Mouse (Mus musculus): ENCODE data around the gene Lig4.

Gene Lig4

DNA sequence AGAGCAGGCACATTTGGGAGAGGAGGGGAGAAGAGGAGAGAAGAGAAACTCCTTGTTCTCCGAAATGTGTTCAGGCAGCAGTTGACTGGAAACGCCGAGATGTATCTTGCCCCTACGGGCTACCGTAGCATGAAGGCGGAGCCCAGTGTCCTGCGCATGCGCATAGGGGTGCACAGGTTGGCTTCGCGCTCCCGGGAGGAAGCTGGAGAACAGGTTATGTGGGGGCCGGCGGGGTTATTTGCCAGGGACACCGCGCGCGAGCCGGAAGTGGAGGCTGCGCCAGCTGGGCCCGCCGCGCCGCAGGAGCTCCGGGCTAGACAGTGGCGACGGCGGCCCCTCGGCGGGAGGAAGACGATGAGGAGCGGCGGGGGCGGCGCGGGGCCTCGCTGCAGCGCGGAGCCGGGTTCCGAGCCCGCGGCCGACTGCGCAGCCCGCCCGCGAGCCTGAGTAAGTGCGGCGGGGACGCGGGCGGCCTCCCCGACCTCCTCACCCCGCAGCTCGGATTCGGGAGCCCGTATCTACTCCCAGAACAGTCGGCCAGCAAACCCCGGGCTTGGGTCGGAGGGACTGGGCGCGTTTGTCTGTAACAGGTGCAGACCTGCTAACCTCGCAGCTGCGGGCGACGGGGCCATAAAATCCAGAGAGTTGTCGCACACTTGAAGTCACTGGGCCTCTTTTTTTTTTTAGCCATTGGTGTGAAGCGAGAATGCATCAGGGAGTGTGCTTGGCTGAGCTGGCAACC, at the start of gene Lig4, which contains the start of gene Abhd13:
Gene Lig4, minus strand, starts transcription at position 114 of the 742 bp plus-strand sequence.
Gene Abhd13, plus strand, starts transcription at position 135 of the 742 bp plus-strand sequence.
- peak; percentile 98 for DNase-seq (ENCODE audit: low read depth, low spot score)

DNA sequence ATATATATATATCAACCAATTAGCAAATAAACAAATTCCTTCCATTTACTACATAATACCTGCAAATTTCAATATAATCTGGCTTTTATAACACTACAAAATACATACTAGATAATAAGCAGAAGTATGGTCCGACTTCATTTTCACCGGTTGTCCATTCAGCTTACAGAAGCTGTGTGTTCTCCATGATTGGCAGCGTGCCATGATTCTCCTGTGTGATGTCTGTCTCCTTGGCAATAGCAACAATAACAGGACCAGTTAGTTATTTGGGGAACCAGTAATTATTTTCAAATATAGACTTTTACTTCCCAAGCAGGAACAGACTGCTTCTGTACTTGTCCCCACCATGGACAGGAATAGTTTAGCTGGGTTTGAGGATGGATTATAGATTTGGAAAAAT, 39.7 kb upstream of the Lig4 start:
- DNase-seq (ENCODE audit: low read depth, low spot score): no peak

DNA sequence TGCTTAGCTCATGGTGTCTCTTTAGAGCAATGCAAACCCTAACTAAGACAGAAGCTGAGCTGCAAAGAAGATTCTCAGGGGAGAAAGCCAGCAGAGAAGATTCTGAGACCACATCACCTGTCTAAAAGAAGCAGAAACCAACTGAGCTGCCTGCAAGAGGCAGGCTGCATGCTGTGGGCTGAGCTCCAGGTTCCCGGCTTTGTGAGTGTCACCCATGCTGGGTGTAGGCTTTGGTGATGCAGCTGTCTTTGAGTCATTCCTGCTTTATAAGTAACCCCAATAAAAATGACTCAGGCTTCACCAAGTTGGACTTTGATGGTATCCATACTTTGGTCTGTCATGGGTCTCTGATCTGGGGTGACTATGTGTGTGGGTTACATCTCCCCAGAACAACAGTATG, 38.8 kb upstream of the Lig4 start:
- no peak for DNase-seq (ENCODE audit: low read depth, low spot score)

GRCm38 (mm10) chr8:10007660-10008028, 30.2 kb upstream of the Lig4 start:
- no peak for DNase-seq (ENCODE audit: low read depth, low spot score)

DNA sequence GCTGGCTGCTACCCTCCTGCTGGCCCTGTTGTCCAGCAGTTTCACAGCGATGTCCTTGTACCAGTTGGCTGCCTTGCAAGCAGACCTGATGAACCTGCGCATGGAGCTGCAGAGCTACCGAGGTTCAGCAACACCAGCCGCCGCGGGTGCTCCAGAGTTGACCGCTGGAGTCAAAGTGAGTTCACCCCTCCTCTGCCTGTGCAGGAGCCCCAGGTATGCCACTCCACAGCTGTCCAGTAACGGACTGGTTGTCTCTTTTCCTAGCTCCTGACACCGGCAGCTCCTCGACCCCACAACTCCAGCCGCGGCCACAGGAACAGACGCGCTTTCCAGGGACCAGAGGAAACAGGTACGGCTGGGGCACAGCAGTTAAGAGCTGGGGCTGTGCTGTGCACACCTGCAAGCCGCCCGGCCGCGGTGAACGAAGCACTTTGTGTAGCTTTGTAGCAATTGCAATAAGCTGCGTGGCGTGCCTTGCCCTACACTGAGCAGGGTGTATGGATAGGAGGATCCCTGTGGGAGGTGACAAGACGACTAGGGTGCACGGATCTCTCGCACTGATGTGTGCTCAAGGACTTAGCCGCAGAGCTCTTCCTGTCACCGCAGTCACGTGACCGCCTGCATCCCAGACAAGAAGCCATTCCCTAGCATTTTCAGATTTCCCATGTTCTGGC, 29.6 kb upstream of the Lig4 start:
- DNase-seq (ENCODE audit: low read depth, low spot score): peak; percentile 7

- DNase-seq (ENCODE audit: low read depth, low spot score): peak; percentile 11
Observed at GRCm38 (mm10) chr8:10006156-10006985, 28.9 kb upstream of the Lig4 start, which contains the start of gene Tnfsf13b. Gene Tnfsf13b, plus strand, starts transcription at chr8:10006467.

GRCm38 (mm10) chr8:10004115-10004514, 26.6 kb upstream of the Lig4 start:
- DNase-seq (ENCODE audit: low read depth, low spot score): no peak

DNA sequence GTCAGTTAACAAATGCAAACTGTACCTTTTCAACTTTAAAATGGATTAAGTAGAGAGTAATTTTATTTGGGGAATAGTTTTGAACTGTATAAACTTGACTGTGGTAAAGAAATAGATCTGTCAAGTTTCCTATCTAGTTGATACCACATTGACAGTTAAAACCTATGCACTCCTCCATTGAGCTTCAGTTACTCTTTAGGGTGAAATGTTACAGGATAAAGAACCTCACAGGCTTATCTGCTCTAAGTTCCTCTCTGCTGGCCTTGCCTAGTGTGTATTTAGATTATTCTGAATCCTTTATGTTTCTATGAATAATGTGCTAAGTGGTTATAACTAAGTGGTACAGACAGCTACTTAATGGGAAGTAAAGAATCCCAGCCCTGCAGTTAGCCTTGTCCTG, 2.7 kb upstream of the Lig4 start:
- DNase-seq (ENCODE audit: low read depth, low spot score): no peak

DNA sequence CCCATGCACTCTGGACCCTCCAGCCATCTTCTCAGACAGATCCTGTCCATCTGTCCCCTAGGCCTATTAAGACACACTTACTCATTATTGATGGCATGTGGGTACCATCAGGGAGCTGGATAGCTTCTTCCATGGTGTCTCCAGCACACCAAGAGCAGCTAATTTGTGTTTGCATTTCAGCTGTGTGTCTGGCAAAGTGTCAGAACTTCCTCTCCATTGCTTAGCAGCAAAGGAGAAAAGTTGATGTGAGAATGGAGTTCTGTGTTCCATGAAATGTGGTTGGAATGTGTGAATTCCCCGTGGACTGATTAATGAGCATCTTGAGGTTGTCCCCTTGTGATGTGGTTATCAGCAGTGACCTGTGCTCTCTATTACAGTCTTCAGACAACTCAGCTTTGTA, 2.3 kb upstream of the Lig4 start:
- DNase-seq (ENCODE audit: low read depth, low spot score): no peak

DNA sequence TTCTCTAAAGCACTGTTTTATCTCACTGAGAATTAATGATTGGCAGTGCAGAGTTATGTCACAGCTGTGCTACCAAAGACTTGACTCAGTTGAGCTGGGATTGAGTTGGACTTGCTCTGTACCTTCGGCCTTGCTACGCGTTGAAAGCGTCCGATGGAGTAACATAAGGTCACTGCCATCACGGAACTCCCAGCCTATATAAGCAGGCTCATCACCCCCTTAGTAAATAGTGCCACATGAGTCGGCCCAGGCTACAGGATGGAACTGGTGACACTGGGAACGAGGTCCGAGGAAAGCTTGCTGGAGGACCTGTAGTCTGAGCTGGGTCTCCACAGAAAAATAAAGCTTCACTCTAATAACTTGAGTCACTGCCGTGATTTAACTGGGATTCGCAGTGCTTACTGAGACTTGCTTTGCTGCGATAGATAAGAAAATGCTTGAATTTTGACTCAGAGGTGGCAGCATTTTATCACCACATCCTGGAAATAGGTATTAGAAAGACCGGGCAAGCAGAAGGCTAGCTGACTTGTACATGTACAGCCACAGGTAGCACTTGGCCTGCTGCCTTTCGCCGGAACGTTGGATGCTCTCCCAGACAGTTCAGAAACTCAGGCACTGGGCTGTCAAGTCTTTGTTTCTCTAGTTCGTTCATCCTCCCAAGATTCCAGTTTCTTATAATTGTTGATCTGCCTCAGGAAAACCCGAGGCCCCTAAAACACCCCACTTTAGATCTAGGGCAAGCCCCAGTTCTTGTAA, 1.2 kb upstream of the Lig4 start:
- DNase-seq (ENCODE audit: low read depth, low spot score): no peak

DNA sequence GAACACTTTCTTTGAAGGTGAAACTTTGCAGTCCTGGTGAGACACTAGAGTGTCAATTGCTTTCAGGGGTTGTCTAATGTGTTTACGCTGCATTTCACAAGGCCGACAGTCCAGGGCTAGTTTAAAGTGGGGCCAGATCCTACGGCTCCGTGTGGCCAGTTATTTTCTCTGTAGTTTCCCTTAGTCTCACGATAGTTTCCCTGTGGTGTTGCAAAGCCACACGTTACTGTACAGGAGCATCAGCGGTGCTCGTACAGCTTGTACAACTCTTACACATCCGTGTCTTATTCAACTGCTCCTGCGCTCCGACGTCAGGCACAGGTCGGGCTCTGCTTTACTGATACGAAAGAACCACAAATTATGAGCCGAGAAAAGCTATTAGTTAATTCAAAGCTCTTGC, 470 bp downstream of the Lig4 start:
- DNase-seq (ENCODE audit: low read depth, low spot score): no peak

DNA sequence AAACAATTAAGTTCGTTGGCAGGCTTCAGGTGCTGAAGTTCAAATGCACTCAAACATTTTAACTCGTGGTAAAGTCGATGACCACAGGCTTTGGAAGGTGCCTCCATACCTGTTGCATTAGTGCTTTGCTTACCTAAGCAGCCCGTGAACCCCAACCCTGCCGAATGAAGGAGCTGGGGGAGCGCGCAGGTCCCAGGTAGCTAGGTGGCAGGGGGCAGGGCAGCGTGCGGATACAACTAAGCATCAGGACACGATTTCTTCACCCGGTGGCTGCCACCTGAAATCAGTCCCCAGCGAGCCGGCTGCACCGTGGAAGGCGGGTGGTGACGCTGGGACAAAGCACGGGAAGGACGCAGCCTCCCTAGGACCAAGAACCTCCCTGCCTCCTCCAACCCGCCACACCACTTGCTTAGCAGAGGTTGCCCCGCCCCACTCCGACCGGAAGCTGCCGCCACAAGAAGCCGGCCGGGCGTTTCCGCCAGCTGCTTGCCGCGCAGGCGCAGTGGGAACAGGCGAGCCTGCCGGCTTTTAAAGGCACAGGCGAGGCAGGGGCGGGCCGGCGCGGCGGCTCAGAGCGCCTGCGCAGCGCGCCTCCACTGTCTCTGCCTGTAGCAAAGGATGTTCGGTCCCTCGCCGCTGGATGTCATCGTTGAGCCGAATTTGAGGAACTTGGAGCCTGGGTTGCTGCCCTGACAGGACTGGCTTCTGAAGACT, 1.4 kb downstream of the Lig4 start:
- DNase-seq (ENCODE audit: low read depth, low spot score): peak; percentile 99

DNA sequence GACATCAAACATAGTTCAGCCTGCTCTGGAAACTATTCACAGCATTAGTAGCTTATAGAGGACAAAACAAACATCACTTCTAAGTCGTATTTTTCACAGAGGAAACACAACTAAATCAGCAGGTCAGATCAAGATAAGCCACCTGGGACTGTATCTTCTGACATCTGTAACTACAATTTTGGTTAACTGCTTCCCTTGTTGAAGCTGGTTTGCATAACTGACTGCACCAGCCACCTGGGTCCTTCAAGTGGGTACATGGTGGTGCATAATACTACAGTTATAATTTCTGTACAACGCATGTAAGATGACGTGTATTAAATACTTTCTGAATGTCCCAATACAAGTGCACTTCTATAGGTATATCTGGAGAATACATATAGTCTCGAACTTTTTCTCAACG, 2.2 kb downstream of the Lig4 start:
- DNase-seq (ENCODE audit: low read depth, low spot score): no peak

- DNase-seq (ENCODE audit: low read depth, low spot score): no peak
Observed at GRCm38 (mm10) chr8:9971866-9972265, 5.6 kb downstream of the Lig4 start.

DNA sequence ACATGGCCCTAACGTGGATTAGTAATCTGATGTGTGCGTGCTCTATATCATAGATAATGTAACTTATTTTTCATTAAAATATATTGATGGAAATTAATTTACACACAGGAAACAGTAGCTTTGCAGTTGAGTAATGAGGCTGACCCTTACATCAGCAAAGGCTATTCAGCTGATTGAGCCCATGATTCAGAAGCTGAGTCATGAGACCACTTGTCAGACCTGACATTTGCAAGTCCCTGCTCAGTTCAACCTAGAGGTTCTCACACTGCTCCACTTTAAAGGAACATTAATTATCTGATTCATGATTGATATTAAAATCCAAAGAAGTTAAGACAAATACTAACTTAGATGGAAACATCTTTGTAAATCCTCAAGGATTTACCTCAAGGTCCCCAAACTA, 17.6 kb downstream of the Lig4 start:
- DNase-seq (ENCODE audit: low read depth, low spot score): no peak

GRCm38 (mm10) chr8:9958338-9958737, 19.1 kb downstream of the Lig4 start:
- no peak for DNase-seq (ENCODE audit: low read depth, low spot score)

DNA sequence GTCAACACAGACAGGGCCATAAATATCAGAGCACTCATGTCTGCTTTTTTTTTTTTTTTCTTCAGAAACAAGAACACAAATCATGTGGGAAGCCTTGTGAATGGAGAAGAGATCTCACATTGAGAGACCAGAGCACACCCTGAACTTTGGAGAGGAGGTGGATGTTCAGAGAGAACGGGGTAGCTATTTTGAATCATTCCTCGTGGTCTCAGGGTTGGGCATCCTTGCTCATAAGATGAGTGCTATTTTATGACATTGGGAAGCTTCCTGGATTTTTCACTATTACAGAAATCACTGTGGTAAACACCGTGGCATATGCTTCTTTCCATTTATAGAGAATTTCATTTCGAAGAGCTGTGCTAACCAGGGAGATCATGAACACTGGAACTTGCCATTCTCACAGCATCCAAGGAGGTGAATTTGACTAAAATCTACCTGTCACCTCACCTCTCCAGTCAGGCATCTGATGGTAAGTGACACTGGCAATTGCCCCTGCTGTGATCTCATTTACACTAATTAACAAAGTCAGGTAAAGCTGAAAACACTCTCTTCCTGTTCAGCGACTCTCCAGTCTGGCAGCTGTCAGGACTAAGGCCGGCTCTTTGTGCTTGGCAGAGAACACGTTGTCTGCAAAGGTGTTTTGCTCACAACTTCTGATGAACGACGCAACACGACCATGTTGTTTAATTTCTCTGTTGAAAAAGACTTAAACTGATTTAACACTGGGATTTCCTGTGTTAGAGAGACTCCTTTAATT, 28.2 kb downstream of the Lig4 start:
- no peak for DNase-seq (ENCODE audit: low read depth, low spot score)

GRCm38 (mm10) chr8:9935574-9935973, 41.9 kb downstream of the Lig4 start:
- DNase-seq (ENCODE audit: low read depth, low spot score): no peak

- peak; percentile 2 for DNase-seq (ENCODE audit: low read depth, low spot score)
Observed at GRCm38 (mm10) chr8:9934891-9935565, 42.5 kb downstream of the Lig4 start.

DNA sequence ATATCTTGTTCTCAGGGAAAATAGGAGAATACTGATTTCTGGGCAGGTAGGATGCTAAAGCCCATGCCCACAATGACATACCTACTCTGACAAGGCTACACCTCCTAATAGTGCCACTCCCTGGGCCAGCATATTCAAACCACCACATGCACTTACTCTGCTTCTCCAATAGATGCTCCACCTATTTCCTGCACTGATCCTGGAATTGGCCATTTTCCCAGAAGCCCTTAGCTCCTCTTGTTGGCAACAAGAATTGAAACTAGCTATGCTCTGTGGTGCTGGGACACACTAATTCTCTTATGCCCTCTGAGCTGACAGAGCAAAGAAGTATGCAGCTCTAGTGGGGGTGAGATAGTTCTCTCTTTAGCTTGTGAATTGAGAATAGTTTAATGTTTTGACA, 44.8 kb downstream of the Lig4 start:
- DNase-seq (ENCODE audit: low read depth, low spot score): no peak
